Mouse (Mus musculus) bone marrow macrophage, adult 2 months (primary cell): ENCODE results near the gene Cd274. TPM values are rescaled to one million over a fixed set of nuclear protein-coding genes. Genes with fewer than 3 reads are reported as not detected.

Experiments
- H3K27ac ChIP-seq: 2 replicates; pipeline ENCODE4 v1.5.1; 2012; ENCODE audit warnings: low read depth, low read length; ENCODE audit not compliant: insufficient read depth
- H3K4me1 ChIP-seq: 2 replicates; pipeline ENCODE4 v1.6.1; 2012; ENCODE audit warnings: low read length; ENCODE audit not compliant: control insufficient read depth, insufficient read depth
- H3K4me3 ChIP-seq: 2 replicates; pipeline ENCODE4 v1.5.1; 2012; ENCODE audit warnings: mild to moderate bottlenecking, low read length, moderate library complexity; ENCODE audit not compliant: insufficient read depth
- CTCF ChIP-seq: IDR thresholded peaks from 2 replicates; pipeline ENCODE4 v1.5.1; 2012; ENCODE audit warnings: low read depth, mild to moderate bottlenecking, low read length, moderate library complexity
- POLR2A ChIP-seq: IDR thresholded peaks from 2 replicates; pipeline ENCODE4 v1.6.1; 2012; ENCODE audit warnings: mild to moderate bottlenecking, low read depth, low read length, borderline replicate concordance
- polyA plus RNA-seq: library from polyadenylated mRNA; stranded (reverse); fragments of >200 nt; gene quantifications from 2 replicates; pipeline ENCODE4 v1.2.4, GENCODE M21; 2012; ENCODE audit not compliant: missing spikeins, insufficient read depth, insufficient read length

The Cd274 gene
- polyA plus RNA-seq, 1 experiment: 42.7 TPM

DNA sequence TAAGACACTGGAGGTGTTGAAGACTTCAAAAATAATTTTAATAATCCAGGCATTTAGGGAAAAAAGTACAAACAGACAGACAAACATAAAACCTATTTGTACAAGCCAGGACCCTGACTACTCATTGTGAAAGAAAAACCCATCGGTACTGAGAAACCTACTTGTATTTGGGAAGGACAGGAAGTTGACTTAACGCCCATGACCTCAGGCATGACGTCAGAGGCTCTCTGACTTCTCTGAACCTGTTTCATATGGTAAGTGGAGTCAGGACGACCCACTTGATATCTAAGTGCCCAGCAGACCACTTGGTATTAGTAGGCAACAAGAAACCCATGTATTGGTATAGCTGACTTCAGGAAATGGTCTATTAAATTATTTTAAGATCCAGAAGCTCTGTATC is 24.0 kb downstream of the Cd274 start:
- Histone ChIP-seq H3K4me1 (peaks cover 3% of the 10 kb centered on the region), H3K27ac (no peak overlapping the region), H3K4me3 (no peak overlapping the region)
- TF ChIP-seq CTCF (no peak), POLR2A (no peak)

GRCm38 (mm10) chr19:29393333-29393732 is 26.1 kb downstream of the Cd274 start:
- TF ChIP-seq CTCF: no peak
- no peak for TF ChIP-seq POLR2A
- Histone ChIP-seq H3K27ac (no peak overlapping the region), H3K4me1 (peaks cover 3% of the 10 kb centered on the region), H3K4me3 (no peak overlapping the region)

- TF ChIP-seq CTCF (no peak), POLR2A (no peak)
These were observed 27.5 kb downstream of the Cd274 start for GRCm38 (mm10) chr19:29394721-29395120.

DNA sequence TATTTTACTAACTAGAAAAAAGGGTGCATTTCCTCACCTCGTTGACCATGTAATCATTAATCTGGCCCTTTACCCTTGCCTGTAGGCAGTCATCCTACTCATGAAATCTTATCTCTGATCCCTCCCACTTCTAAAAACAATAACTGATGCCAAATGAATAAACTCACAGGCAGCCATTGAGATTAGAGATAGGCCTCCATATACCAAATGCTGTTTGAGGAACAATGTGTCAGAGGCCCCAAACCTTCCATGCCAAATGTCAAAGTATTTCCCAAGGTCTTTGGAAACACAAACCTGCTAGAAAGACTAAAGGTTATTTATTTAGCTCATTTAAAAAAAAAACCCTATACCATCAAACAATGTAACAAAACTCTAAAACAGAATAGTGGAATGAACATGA is 29.1 kb downstream of the Cd274 start:
- Histone ChIP-seq H3K4me1 (no peaks in the 10 kb centered on the region), H3K4me3 (no peak overlapping the region), H3K27ac (no peak overlapping the region)
- TF ChIP-seq CTCF (no peak), POLR2A (no peak)

More at GRCm38 (mm10) chr19:29394721-29395120, 27.5 kb downstream of the Cd274 start:
- H3K27ac ChIP-seq: no peak overlapping the region
- peaks cover 3% of the 10 kb centered on the region for H3K4me1 ChIP-seq
- H3K4me3 ChIP-seq: no peak overlapping the region

- no peak overlapping the region for H3K4me3 ChIP-seq
- peaks cover 11% of the 10 kb centered on the region for H3K4me1 ChIP-seq
- no peak overlapping the region for H3K27ac ChIP-seq
- TF ChIP-seq CTCF: no peak
- no peak for TF ChIP-seq POLR2A
These were observed 32.5 kb downstream of the Cd274 start for GRCm38 (mm10) chr19:29399786-29400185.

- TF ChIP-seq CTCF (no peak), POLR2A (no peak)
- H3K4me3 ChIP-seq: no peak overlapping the region
- no peak overlapping the region for H3K27ac ChIP-seq
- H3K4me1 ChIP-seq: peaks cover 11% of the 10 kb centered on the region
These were observed 33.2 kb downstream of the Cd274 start for GRCm38 (mm10) chr19:29400466-29400865.

- no peak overlapping the region for H3K4me3 ChIP-seq
- H3K4me1 ChIP-seq: peaks cover 11% of the 10 kb centered on the region
- H3K27ac ChIP-seq: no peak overlapping the region
- TF ChIP-seq POLR2A: no peak
- no peak for TF ChIP-seq CTCF
These were observed 35.4 kb downstream of the Cd274 start for GRCm38 (mm10) chr19:29402621-29403020.

DNA sequence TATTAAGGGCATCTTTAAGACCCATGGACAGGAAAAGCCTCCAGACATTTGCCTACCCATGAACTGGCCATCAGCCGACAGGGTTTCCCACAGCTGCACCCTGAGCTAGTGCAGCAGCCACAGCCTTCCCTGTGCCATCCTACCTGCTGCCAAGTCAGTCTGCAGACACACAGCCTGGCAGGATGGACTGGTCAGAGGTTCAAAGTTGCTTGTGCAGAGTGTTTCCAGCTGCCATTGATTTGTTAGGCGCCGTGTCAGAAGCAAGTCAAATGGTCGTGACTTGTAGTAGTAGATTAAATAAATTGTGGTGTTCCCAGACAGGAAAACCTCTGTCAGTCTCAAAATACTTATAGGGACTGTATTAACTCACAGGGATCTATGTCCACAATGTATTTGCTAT is 36.0 kb downstream of the Cd274 start:
- H3K4me1 ChIP-seq: peaks cover 11% of the 10 kb centered on the region
- TF ChIP-seq POLR2A (no peak), CTCF (no peak)
- no peak overlapping the region for H3K27ac ChIP-seq
- H3K4me3 ChIP-seq: no peak overlapping the region

- Histone ChIP-seq H3K4me3 (no peak overlapping the region), H3K4me1 (peaks cover 11% of the 10 kb centered on the region)
These were observed 38.1 kb downstream of the Cd274 start for GRCm38 (mm10) chr19:29405388-29405787.

DNA sequence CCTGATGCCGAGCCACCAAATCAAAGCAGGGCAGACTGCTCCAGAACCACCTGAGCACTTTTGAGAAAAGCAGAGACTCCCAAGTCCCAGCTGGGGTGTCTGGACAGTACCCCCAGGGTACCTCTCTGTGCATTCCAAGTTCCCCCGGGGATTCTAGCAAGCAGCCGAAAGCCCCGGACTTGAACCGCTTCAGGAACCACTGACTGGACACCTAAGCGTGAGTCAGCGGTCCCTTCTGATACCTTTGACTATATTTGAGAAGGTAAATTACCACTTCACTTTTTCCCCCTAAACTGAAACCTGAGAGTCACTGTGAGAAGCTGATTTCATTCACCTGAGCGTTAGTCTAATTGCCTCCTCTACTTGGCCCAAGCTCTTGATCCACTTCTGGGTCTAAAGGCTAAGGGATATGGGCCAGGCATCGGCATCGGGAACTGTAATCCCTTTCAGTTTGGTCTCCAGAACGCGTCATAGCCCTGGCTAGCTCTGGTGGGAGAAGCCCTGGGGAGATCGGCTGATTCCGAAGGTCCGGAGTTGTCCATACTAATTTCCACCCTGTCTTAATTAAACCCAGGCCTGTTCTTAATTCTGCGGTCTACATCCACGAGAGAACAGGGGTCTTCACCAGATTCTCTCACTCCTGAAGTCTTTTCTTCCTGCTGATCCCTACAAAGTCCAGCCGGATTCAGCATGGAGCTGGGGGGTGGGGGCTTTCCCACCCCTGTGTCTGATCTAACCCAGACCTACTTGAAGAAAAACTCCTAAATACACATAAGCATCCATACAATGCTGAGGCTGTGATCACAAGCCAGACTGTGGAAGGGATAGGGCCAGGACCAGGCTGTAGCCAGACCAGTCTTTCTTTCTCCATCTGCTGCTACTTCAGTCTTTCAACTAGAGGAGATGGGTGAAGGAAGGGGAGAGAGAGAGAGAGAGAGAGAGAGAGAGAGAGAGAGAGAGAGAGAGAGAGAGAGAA is 39.1 kb downstream of the Cd274 start:
- TF ChIP-seq POLR2A: no peak
- no peak for TF ChIP-seq CTCF
- Histone ChIP-seq H3K27ac (no peak overlapping the region), H3K4me1 (peaks cover 11% of the 10 kb centered on the region), H3K4me3 (no peak overlapping the region)

More at GRCm38 (mm10) chr19:29405388-29405787, 38.1 kb downstream of the Cd274 start:
- H3K27ac ChIP-seq: no peak overlapping the region
- TF ChIP-seq CTCF: no peak
- no peak for TF ChIP-seq POLR2A
